Mouse (Mus musculus): ENCODE data around the gene Thg1l. TPM values are rescaled to one million over a fixed set of nuclear protein-coding genes. Genes with fewer than 3 reads are reported as not detected.

Thg1l gene
- 5.8 and 9.4 TPM in 2 replicates for polyA plus RNA-seq (2012; rRNA removed)

GRCm38 (mm10) chr11:45955127-45955627 lies at the start of gene Thg1l:
Thg1l (minus strand) TSS chr11:45955494.

DNA sequence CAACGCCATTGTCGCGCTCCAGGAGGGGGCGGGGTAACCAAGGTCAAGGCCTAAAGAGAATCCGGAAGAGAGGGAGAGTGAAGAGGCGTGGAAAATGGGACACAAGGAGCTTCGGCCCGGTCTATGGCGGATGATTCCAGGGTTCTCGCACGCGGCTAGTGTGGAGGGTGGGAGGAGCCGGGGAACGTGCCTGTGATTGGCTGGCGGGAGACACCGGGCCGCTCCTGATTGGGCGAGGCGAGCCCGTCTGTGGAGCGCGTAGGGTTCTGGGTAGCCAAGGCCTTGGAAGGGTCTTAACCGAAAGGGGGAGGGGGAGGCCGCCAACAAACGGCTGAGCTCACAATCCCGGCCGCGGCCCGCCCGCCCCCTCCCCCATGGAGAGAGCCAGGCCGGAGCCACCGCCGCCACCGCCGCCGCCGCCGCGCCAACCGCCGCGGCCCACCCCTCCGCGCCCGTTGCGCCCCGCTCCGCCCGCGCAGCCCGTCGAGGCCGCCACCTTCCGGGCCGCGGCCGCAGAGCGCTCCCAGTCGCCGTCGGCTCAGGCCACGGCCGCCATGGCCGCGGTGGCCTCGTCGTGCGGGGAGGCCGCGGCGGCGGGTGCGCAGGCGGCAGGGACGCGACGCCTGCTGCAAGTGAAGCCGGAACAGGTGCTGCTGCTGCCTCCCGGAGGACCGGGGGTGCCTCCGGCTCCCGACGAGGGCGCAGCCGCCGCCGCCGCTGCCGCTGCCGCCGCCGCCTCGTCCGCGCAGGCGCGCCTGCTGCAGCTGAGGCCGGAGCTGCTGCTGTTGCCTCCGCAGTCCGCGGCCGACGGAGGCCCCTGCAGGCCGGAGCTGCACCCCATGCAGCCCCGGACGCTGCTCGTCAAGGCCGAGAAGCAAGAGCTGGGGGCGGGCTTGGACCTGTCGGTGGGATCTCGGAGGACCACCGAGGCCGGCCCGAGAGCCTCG lies 24.9 kb upstream of the Thg1l start, which contains the start of gene Sox30:
Gene Sox30 (plus strand): TSS at position 365 of the 947 bp plus-strand sequence.

DNA sequence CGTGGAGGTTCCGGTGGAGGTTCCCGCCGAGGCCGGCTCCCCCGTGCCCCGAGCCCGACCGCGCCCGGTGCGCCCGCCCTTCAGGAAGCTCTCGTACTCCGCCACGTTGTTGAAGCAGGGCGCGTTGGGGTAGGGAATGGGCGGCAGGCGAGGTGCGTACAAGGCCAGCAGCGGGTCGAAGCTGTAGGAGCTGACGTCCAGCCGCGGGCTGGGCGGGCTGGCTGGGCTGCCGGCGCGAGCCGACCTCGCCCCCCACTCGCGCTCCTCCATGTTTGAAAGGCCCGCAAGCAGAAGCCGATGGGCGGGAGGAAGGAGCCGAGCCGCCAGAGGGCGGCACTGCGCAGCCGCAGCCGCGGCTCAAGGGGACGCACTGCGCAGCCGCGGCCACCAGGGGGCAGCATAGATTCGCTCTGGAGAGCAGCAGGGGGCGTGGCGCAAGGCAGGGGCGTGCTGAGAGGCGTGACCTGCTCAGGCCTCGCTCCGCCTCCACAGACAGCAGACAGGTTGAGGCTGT lies 10.6 kb downstream of the Thg1l start, which contains the start of gene Lsm11:
Gene Lsm11 (minus strand): TSS at position 293 of the 514 bp plus-strand sequence.

Other genes with a start within 250 kb of the Thg1l start
- 55.7 and 65.4 TPM in 2 replicates for gene Clint1, start 103.4 kb downstream of the Thg1l start, polyA plus RNA-seq (2012; rRNA removed)
- gene Lsm11, start 10.6 kb downstream of the Thg1l start, polyA plus RNA-seq (2012; rRNA removed) = 7.4 and 8.7 TPM in 2 replicates
- 0.53 and 0.75 TPM in 2 replicates for gene Sox30, start 24.8 kb upstream of the Thg1l start, polyA plus RNA-seq (2012; rRNA removed)
- 12.2 and 15.2 TPM in 2 replicates for gene Gm12166, start 96.8 kb upstream of the Thg1l start, polyA plus RNA-seq (2012; rRNA removed)
- 13.1 and 15.5 TPM in 2 replicates for gene Adam19, start 100.5 kb upstream of the Thg1l start, polyA plus RNA-seq (2012; rRNA removed)
- 1.8 and 2.7 TPM in 2 replicates for gene Nipal4, start 211.0 kb upstream of the Thg1l start, polyA plus RNA-seq (2012; rRNA removed)